Mouse (Mus musculus): Measurements from ENCODE around the gene Rbfox1. TPM values are rescaled to one million over a fixed set of nuclear protein-coding genes. Genes with fewer than 3 reads are reported as not detected.

Gene Rbfox1
- polyA plus RNA-seq, 1 experiment = 0.22 TPM

GRCm38 (mm10) chr16:7275501-7275900 is 1390.3 kb downstream of the Rbfox1 start:
- Histone ChIP-seq H3K27me3 (ENCODE audit: control insufficient read depth, insufficient read depth, insufficient read length) (no peaks in the 10 kb centered on the region), H3K79me3 (ENCODE audit: low read depth) (no peaks in the 10 kb centered on the region), H3K79me2 (ENCODE audit: control insufficient read depth, insufficient read depth) (no peaks in the 10 kb centered on the region), H3ac (ENCODE audit: control insufficient read depth, insufficient read length, low read depth) (no peak overlapping the region), H3K36me3 (ENCODE audit: control insufficient read depth, insufficient read depth) (no peaks in the 10 kb centered on the region), H3K4me3 (ENCODE audit: insufficient read depth, poor library complexity, severe bottlenecking) (no peak overlapping the region)
- TF ChIP-seq USF1 (IDR thresholded peaks at IDR 0.05; ENCODE audit: low read depth) (no peak), CEBPB (IDR thresholded peaks at IDR 0.05; ENCODE audit: low read depth) (no peak), MYOD1 (IDR thresholded peaks at IDR 0.05; ENCODE audit: control insufficient read depth, insufficient read length, low read depth) (no peak), MYOG (IDR thresholded peaks at IDR 0.05; ENCODE audit: control insufficient read depth, extremely low read depth, insufficient read length) (no peak), CTCF (IDR thresholded peaks at IDR 0.05; ENCODE audit: control insufficient read depth, insufficient read depth, insufficient read length) (no peak), FOSL1 (IDR thresholded peaks at IDR 0.05; ENCODE audit: insufficient read depth, low read length, poor library complexity, severe bottlenecking) (no peak), MAX (IDR thresholded peaks at IDR 0.05) (no peak)

GRCm38 (mm10) chr16:7275901-7276300 is 1390.7 kb downstream of the Rbfox1 start:
- TF ChIP-seq USF1 (IDR thresholded peaks at IDR 0.05; ENCODE audit: low read depth) (no peak), CEBPB (IDR thresholded peaks at IDR 0.05; ENCODE audit: low read depth) (no peak), MYOD1 (IDR thresholded peaks at IDR 0.05; ENCODE audit: control insufficient read depth, insufficient read length, low read depth) (no peak), MAX (IDR thresholded peaks at IDR 0.05) (no peak), FOSL1 (IDR thresholded peaks at IDR 0.05; ENCODE audit: insufficient read depth, low read length, poor library complexity, severe bottlenecking) (no peak), CTCF (IDR thresholded peaks at IDR 0.05; ENCODE audit: control insufficient read depth, insufficient read depth, insufficient read length) (no peak), MYOG (IDR thresholded peaks at IDR 0.05; ENCODE audit: control insufficient read depth, extremely low read depth, insufficient read length) (no peak)
- no peaks in the 10 kb centered on the region for H3K36me3 ChIP-seq (ENCODE audit: control insufficient read depth, insufficient read depth)
- no peak overlapping the region for H3ac ChIP-seq (ENCODE audit: control insufficient read depth, insufficient read length, low read depth)
- no peak overlapping the region for H3K4me3 ChIP-seq (ENCODE audit: insufficient read depth, poor library complexity, severe bottlenecking)
- no peaks in the 10 kb centered on the region for H3K79me2 ChIP-seq (ENCODE audit: control insufficient read depth, insufficient read depth)
- H3K27me3 ChIP-seq (ENCODE audit: control insufficient read depth, insufficient read depth, insufficient read length) = no peaks in the 10 kb centered on the region
- H3K79me3 ChIP-seq (ENCODE audit: low read depth) = no peaks in the 10 kb centered on the region

GRCm38 (mm10) chr16:7279544-7279943 is 1394.4 kb downstream of the Rbfox1 start:
- TF ChIP-seq USF1 (IDR thresholded peaks at IDR 0.05; ENCODE audit: low read depth) (no peak), CEBPB (IDR thresholded peaks at IDR 0.05; ENCODE audit: low read depth) (no peak), FOSL1 (IDR thresholded peaks at IDR 0.05; ENCODE audit: insufficient read depth, low read length, poor library complexity, severe bottlenecking) (no peak), MYOG (IDR thresholded peaks at IDR 0.05; ENCODE audit: control insufficient read depth, extremely low read depth, insufficient read length) (no peak), CTCF (IDR thresholded peaks at IDR 0.05; ENCODE audit: control insufficient read depth, insufficient read depth, insufficient read length) (no peak)

GRCm38 (mm10) chr16:7282257-7282656 is 1397.1 kb downstream of the Rbfox1 start:
- no peaks in the 10 kb centered on the region for H3K36me3 ChIP-seq (ENCODE audit: control insufficient read depth, insufficient read depth)
- no peaks in the 10 kb centered on the region for H3K79me2 ChIP-seq (ENCODE audit: control insufficient read depth, insufficient read depth)
- TF ChIP-seq MAX (IDR thresholded peaks at IDR 0.05) (no peak), MYOD1 (IDR thresholded peaks at IDR 0.05; ENCODE audit: control insufficient read depth, insufficient read length, low read depth) (no peak), FOSL1 (IDR thresholded peaks at IDR 0.05; ENCODE audit: insufficient read depth, low read length, poor library complexity, severe bottlenecking) (no peak), MYOG (IDR thresholded peaks at IDR 0.05; ENCODE audit: control insufficient read depth, extremely low read depth, insufficient read length) (no peak), CTCF (IDR thresholded peaks at IDR 0.05; ENCODE audit: control insufficient read depth, insufficient read depth, insufficient read length) (no peak), USF1 (IDR thresholded peaks at IDR 0.05; ENCODE audit: low read depth) (no peak), CEBPB (IDR thresholded peaks at IDR 0.05; ENCODE audit: low read depth) (no peak)
- no peaks in the 10 kb centered on the region for H3K79me3 ChIP-seq (ENCODE audit: low read depth)
- H3ac ChIP-seq (ENCODE audit: control insufficient read depth, insufficient read length, low read depth) = no peak overlapping the region
- no peaks in the 10 kb centered on the region for H3K27me3 ChIP-seq (ENCODE audit: control insufficient read depth, insufficient read depth, insufficient read length)
- no peak overlapping the region for H3K4me3 ChIP-seq (ENCODE audit: insufficient read depth, poor library complexity, severe bottlenecking)

More at GRCm38 (mm10) chr16:7279544-7279943, 1394.4 kb downstream of the Rbfox1 start:
- Histone ChIP-seq H3K27me3 (ENCODE audit: control insufficient read depth, insufficient read depth, insufficient read length) (no peaks in the 10 kb centered on the region), H3K4me3 (ENCODE audit: insufficient read depth, poor library complexity, severe bottlenecking) (no peak overlapping the region), H3K79me2 (ENCODE audit: control insufficient read depth, insufficient read depth) (no peaks in the 10 kb centered on the region), H3K36me3 (ENCODE audit: control insufficient read depth, insufficient read depth) (no peaks in the 10 kb centered on the region), H3K79me3 (ENCODE audit: low read depth) (no peaks in the 10 kb centered on the region), H3ac (ENCODE audit: control insufficient read depth, insufficient read length, low read depth) (no peak overlapping the region)

- TF ChIP-seq MAX (IDR thresholded peaks at IDR 0.05) (no peak), MYOG (IDR thresholded peaks at IDR 0.05; ENCODE audit: control insufficient read depth, extremely low read depth, insufficient read length) (no peak), MYOD1 (IDR thresholded peaks at IDR 0.05; ENCODE audit: control insufficient read depth, insufficient read length, low read depth) (no peak), USF1 (IDR thresholded peaks at IDR 0.05; ENCODE audit: low read depth) (no peak), FOSL1 (IDR thresholded peaks at IDR 0.05; ENCODE audit: insufficient read depth, low read length, poor library complexity, severe bottlenecking) (no peak), CTCF (IDR thresholded peaks at IDR 0.05; ENCODE audit: control insufficient read depth, insufficient read depth, insufficient read length) (no peak), CEBPB (IDR thresholded peaks at IDR 0.05; ENCODE audit: low read depth) (no peak)
- H3K79me3 ChIP-seq (ENCODE audit: low read depth) = no peaks in the 10 kb centered on the region
- H3ac ChIP-seq (ENCODE audit: control insufficient read depth, insufficient read length, low read depth) = no peak overlapping the region
- H3K79me2 ChIP-seq (ENCODE audit: control insufficient read depth, insufficient read depth) = no peaks in the 10 kb centered on the region
- no peaks in the 10 kb centered on the region for H3K27me3 ChIP-seq (ENCODE audit: control insufficient read depth, insufficient read depth, insufficient read length)
- H3K36me3 ChIP-seq (ENCODE audit: control insufficient read depth, insufficient read depth) = no peaks in the 10 kb centered on the region
- no peak overlapping the region for H3K4me3 ChIP-seq (ENCODE audit: insufficient read depth, poor library complexity, severe bottlenecking)
Measured at GRCm38 (mm10) chr16:7292985-7293805, 1408.0 kb downstream of the Rbfox1 start.

All from C2C12 (cell line).